Mouse (Mus musculus) bone marrow macrophage, adult 2 months (primary cell): Measurements from ENCODE around the gene Ftl1.

ENCODE experiments used
- CTCF ChIP-seq: IDR thresholded peaks from 2 replicates; pipeline ENCODE4 v1.5.1; 2012; ENCODE audit warnings: low read depth, mild to moderate bottlenecking, low read length, moderate library complexity
- POLR2A ChIP-seq: IDR thresholded peaks from 2 replicates; pipeline ENCODE4 v1.6.1; 2012; ENCODE audit warnings: mild to moderate bottlenecking, low read depth, low read length, borderline replicate concordance

- TF ChIP-seq CTCF (peak; percentile 51), POLR2A (no peak)
These were observed 25.3 kb downstream of the Ftl1 start, which contains the start of gene Gys1 for GRCm38 (mm10) chr7:45434203-45435015.
